Mouse (Mus musculus): ENCODE data around the gene Efcab6. TPM values are rescaled to one million over a fixed set of nuclear protein-coding genes. Genes with fewer than 3 reads are reported as not detected.

Efcab6 gene
- polyA plus RNA-seq, 1 experiment from 2014 or later: not detected

DNA sequence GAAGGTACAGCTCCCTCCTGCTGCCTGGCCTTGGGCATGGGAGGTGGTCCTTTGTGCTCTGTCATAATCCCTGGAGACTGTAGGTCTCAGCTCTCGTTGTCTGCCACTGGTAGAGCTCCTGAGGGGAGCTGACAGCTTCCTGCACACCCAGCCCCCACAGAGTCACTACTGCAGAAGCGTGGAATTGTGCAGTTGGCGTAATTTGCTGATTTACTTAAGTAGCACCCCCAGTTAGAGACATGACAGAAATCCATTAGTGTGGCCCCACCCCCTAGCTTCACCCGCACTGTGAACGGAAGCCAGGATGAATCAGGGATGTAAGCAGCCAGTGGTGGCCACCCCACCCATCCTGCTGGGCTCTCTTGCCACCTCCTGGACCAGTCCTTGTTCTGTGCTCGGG is 232.9 kb downstream of the Efcab6 start:
- WGBS: 66% methylated on average over 6 of the region's 6 CpGs
- Histone ChIP-seq H3K36me3 (ENCODE audit: control insufficient read depth, insufficient read depth) (no peaks in the 10 kb centered on the region), H3K9me3 (ENCODE audit: control insufficient read depth) (no peaks in the 10 kb centered on the region), H3K4me3 (ENCODE audit: low read depth, low read length) (no peak overlapping the region), H3K4me1 (replicated peaks; ENCODE audit: control insufficient read depth, insufficient read depth, low read length) (no peaks in the 10 kb centered on the region), H3K9ac (ENCODE audit: low read depth, low read length) (no peak overlapping the region), H3K27ac (ENCODE audit: low read depth, low read length) (no peak overlapping the region), H3K4me2 (replicated peaks; ENCODE audit: low read depth) (no peak overlapping the region), H3K27me3 (replicated peaks; ENCODE audit: control insufficient read depth, insufficient read depth, low read length) (no peaks in the 10 kb centered on the region)
- no peak for ATAC-seq
- TF ChIP-seq CTCF (IDR thresholded peaks at IDR 0.05; ENCODE audit: low read depth): no peak

DNA sequence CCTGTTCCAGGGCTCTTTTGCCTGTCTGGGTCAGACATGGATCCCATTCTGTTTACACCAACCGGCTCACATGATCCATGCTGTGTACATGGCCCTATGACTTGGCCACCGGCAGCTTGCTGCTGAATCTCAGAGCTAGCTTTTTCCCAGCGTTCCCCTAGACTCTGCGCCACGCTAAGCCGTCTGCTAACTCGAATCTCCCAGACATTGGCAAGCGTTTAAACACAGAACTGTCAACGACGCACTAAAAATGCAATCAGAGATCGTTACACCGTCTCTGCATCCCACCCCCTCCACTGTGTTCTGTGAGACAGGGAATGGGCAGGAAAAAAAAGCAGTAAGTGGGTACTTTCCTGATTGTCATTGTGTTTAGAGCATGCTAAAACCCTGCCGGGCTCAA is 236.0 kb downstream of the Efcab6 start:
- no peak overlapping the region for H3K4me3 ChIP-seq (ENCODE audit: low read depth, low read length)
- no peaks in the 10 kb centered on the region for H3K36me3 ChIP-seq (ENCODE audit: control insufficient read depth, insufficient read depth)
- no peaks in the 10 kb centered on the region for H3K27me3 ChIP-seq (replicated peaks; ENCODE audit: control insufficient read depth, insufficient read depth, low read length)
- H3K27ac ChIP-seq (ENCODE audit: low read depth, low read length): no peak overlapping the region
- H3K4me1 ChIP-seq (replicated peaks; ENCODE audit: control insufficient read depth, insufficient read depth, low read length): no peaks in the 10 kb centered on the region
- no peak for TF ChIP-seq CTCF (IDR thresholded peaks at IDR 0.05; ENCODE audit: low read depth)
- no peak overlapping the region for H3K4me2 ChIP-seq (replicated peaks; ENCODE audit: low read depth)
- WGBS: 74% methylated on average over 13 of the region's 13 CpGs
- no peak for ATAC-seq
- no peaks in the 10 kb centered on the region for H3K9me3 ChIP-seq (ENCODE audit: control insufficient read depth)
- no peak overlapping the region for H3K9ac ChIP-seq (ENCODE audit: low read depth, low read length)

DNA sequence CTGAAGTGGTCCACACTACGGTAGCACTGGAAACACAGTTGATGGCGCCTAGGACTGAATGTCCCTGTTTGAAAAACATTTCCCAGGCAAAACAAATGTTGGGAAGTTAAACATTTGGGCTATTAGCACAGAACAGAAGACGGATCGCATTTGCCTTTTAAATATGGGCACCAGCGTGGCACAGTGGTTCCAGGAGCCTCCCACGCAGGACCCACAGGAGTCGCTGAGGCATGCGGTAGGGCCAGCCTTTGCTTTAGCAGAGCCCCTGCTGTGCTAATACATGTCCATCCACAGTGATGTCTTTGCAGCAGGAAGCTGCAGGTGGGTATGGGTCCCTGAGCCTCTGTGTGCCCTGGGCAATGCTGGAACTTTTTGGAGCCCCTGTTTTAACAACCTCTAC is 237.2 kb downstream of the Efcab6 start:
- no peak overlapping the region for H3K4me2 ChIP-seq (replicated peaks; ENCODE audit: low read depth)
- H3K36me3 ChIP-seq (ENCODE audit: control insufficient read depth, insufficient read depth): no peaks in the 10 kb centered on the region
- H3K4me1 ChIP-seq (replicated peaks; ENCODE audit: control insufficient read depth, insufficient read depth, low read length): no peaks in the 10 kb centered on the region
- H3K4me3 ChIP-seq (ENCODE audit: low read depth, low read length): no peak overlapping the region
- no peak overlapping the region for H3K9ac ChIP-seq (ENCODE audit: low read depth, low read length)
- 82% methylated on average over 8 of the region's 8 CpGs for WGBS
- no peak overlapping the region for H3K27ac ChIP-seq (ENCODE audit: low read depth, low read length)
- ATAC-seq: no peak
- H3K9me3 ChIP-seq (ENCODE audit: control insufficient read depth): no peaks in the 10 kb centered on the region
- H3K27me3 ChIP-seq (replicated peaks; ENCODE audit: control insufficient read depth, insufficient read depth, low read length): no peaks in the 10 kb centered on the region
- no peak for TF ChIP-seq CTCF (IDR thresholded peaks at IDR 0.05; ENCODE audit: low read depth)

Other genes with a start within 250 kb of the Efcab6 start
- gene Sult4a1, start 40.4 kb upstream of the Efcab6 start, polyA plus RNA-seq (2015; fragmentation: Nextera tagmentation; extraction: Ambion mirVana): 3.8 and 4.5 TPM in 2 replicates
- gene Pnpla5, start 57.8 kb upstream of the Efcab6 start, polyA plus RNA-seq (2015; fragmentation: Nextera tagmentation; extraction: Ambion mirVana): not detected in 2 replicates
- gene Pnpla3, start 102.5 kb upstream of the Efcab6 start, polyA plus RNA-seq (2015; fragmentation: Nextera tagmentation; extraction: Ambion mirVana): 0.59 and 0.65 TPM in 2 replicates
- gene Samm50, start 126.9 kb upstream of the Efcab6 start, polyA plus RNA-seq (2015; fragmentation: Nextera tagmentation; extraction: Ambion mirVana): 104 and 110 TPM in 2 replicates
- gene Parvb, start 166.7 kb upstream of the Efcab6 start, polyA plus RNA-seq (2015; fragmentation: Nextera tagmentation; extraction: Ambion mirVana): 2.6 and 2.8 TPM in 2 replicates

All from intestine, postnatal 0 days (tissue).